Mouse (Mus musculus) E14TG2a.4 (cell line): Measurements from ENCODE around the gene Gprc5c.

Experiments used
- CTCF ChIP-seq: conservative IDR thresholded peaks from 2 replicates; pipeline ENCODE4 v1.5.1; 2014; ENCODE audit warnings: low read length
- NANOG ChIP-seq: IDR thresholded peaks from 2 replicates; pipeline ENCODE4 v1.6.1; 2014; ENCODE audit warnings: borderline replicate concordance, low read length, mixed read lengths

DNA sequence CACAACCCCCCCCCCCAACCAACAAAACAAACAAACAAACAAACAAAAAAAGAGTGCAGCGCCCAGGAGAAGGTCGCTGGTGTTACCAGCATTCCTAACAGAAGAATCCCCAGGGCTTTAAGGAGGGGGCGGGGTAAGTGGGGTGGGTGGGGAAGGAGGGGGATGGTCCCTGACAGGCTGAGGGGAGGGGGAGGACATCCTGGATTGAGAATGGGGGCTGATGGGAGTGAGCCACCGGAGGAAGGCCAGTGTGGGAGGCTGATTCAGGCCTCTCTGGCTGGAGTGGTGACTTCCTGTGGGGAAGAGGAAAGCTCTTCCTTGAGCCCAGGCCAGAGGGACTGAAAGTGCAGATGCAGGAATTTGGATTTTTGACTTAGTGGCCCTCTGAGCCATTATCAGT lies 4.6 kb upstream of the Gprc5c start:
- no peak for TF ChIP-seq CTCF
- no peak for TF ChIP-seq NANOG
